Mouse (Mus musculus) neural tube, embryonic 15.5 days (tissue): ENCODE data around the gene Uqcr11. TPM values are rescaled to one million over a fixed set of nuclear protein-coding genes. Genes with fewer than 3 reads are reported as not detected.

ENCODE experiments used
- ATAC-seq: fragments of 200-750 bp; cut with Nextera tagmentation; 2 replicates; pipeline ENCODE4 v1.8.0; 2017; ENCODE audit warnings: mild to moderate bottlenecking, moderate TSS enrichment, moderate library complexity; ENCODE audit not compliant: low FRiP score
- H3K27ac ChIP-seq: fragments of 300-500 bp; sonication (generic); replicated peaks from 2 replicates; pipeline ENCODE4 v1.5.1; 2015; ENCODE audit warnings: mild to moderate bottlenecking, inconsistent platforms
- H3K27me3 ChIP-seq: fragments of 300-500 bp; sonication (generic); replicated peaks from 2 replicates; pipeline ENCODE4 v1.6.1; 2015; ENCODE audit warnings: inconsistent platforms
- H3K36me3 ChIP-seq: fragments of 300-500 bp; sonication (generic); 2 replicates; pipeline ENCODE4 v1.6.1; 2015; ENCODE audit warnings: inconsistent platforms
- H3K4me1 ChIP-seq: fragments of 300-500 bp; sonication (generic); 2 replicates; pipeline ENCODE4 v1.6.1; 2015; ENCODE audit warnings: inconsistent platforms
- H3K4me2 ChIP-seq: fragments of 300-500 bp; sonication (generic); 2 replicates; pipeline ENCODE4 v1.6.1; 2015; ENCODE audit warnings: inconsistent platforms, mild to moderate bottlenecking, moderate library complexity
- H3K4me3 ChIP-seq: fragments of 300-500 bp; sonication (generic); replicated peaks from 2 replicates; pipeline ENCODE4 v1.5.1; 2015; ENCODE audit warnings: mild to moderate bottlenecking, inconsistent platforms
- H3K9ac ChIP-seq: fragments of 300-500 bp; sonication (generic); replicated peaks from 2 replicates; pipeline ENCODE4 v1.6.1; 2015; ENCODE audit warnings: mild to moderate bottlenecking, inconsistent platforms
- H3K9me3 ChIP-seq: fragments of 300-500 bp; sonication (generic); replicated peaks from 2 replicates; pipeline ENCODE4 v1.6.1; 2016; ENCODE audit warnings: inconsistent platforms
- WGBS: fragments of 180-500 bp; shearing (Covaris S2); methylation state at CpG from one replicate; pipeline ENCODE4 v1.1.7; 2015; ENCODE audit warnings: mixed read lengths; 5-methylcytosine and 5-hydroxymethylcytosine counted together
- polyA plus RNA-seq: library from polyadenylated mRNA; unstranded; fragments of >200 nt; fragmentation: Nextera tagmentation; extraction: Ambion mirVana; gene quantifications from 2 replicates; pipeline ENCODE4 v1.2.1, GENCODE M21; 2015

Gene Uqcr11
- polyA plus RNA-seq, 1 experiment from 2014 or later: 790 TPM

DNA sequence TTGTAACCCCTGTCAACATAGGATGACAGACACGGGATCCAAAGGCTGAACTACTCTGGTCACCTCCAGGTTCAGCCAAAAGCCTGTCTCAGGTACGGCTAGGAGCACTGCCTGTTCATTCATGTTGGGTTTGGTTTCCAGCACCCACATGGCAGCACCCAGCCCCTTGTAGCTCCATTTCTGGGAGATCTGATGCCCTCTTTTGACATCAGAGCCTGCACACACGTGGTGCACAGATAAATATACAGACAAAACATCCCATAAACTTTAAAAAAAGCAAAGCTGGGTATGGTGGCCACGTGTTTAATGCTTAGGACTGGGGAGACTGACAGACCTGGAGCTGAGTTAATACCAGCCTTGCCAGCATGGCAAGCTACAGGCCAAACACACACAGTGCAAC lies 1.3 kb upstream of the Uqcr11 start:
- Histone ChIP-seq H3K9ac (peak overlapping the region; percentile 78), H3K9me3 (no peaks in the 10 kb centered on the region), H3K4me3 (0 out of 2 replicates have a peak overlapping the region, but pooled peaks have one; percentile 62), H3K36me3 (peaks cover 56% of the 10 kb centered on the region), H3K27ac (no peak overlapping the region), H3K27me3 (no peaks in the 10 kb centered on the region), H3K4me2 (no peak overlapping the region), H3K4me1 (peaks cover 26% of the 10 kb centered on the region)
- 52% methylated on average over 4 of the region's 4 CpGs for WGBS
- no peak for ATAC-seq

DNA sequence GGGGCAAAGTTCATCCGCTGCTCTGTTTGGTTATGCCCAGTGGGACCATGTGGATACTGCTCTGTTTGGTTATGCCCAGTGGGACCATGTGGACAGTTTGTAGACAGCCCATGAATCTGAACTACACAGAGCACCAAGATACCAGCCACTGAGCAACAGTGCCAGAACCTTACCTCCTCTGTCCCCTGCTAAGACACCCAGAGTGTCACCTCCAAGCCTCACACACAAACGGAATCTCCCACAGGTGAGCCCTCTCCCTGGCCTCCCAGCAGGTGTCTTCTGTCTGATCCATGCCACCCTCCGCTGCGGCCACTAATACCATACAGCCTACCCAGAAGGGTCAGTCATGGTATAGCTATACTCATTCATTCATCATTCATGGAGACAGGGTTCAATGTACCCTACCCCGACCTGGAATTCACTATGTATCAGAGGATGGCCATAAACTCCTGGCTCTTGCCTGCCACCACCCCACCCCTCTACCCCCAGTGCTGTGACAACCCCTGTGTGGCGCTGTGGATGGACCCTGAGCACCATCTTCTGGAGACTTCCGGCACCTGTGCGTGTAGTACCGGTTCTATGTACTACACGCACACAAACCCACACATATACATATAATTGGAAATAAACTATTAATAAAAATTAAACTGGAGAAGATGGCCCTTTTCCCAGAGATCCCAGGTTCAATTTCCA lies 1.0 kb downstream of the Uqcr11 start:
- Histone ChIP-seq H3K4me3 (peak overlapping the region; percentile 62), H3K9me3 (no peaks in the 10 kb centered on the region), H3K36me3 (peaks cover 51% of the 10 kb centered on the region), H3K9ac (peak overlapping the region; percentile 78), H3K4me2 (peak overlapping the region; percentile 95), H3K27me3 (no peaks in the 10 kb centered on the region), H3K27ac (peak overlapping the region; percentile 88), H3K4me1 (peaks cover 32% of the 10 kb centered on the region)
- ATAC-seq: no peak
- 56% methylated on average over 10 of the region's 10 CpGs for WGBS

DNA sequence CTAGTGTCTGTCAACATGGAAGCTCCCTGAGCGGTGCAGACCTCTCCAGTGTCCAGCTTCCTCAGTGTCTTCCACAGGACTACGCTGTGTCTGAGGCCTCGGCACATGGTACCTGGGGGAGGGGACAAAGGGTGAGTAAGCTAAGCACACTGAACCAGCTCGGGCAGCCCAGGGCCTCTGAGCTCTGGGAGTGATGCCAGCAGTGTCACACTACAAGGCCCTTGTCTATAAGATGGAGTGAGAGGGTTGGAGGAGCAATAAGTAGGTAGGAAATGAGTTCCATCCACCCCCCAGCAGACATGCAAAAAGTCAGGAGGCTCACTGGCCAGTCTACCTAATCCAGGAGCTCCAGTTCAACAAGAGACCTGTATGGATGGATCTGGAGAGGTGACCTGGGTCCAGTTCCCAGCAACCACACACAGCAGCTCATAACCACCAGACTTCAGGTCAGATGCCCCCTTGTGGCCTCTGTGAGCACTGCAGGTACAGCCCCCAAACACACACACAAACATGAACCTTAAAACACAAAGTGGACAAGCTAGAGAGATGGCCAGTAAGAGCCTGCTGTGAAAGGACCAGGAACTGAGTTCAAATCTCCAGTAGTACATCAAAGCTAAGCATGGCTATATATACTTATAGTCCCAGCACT lies 3.5 kb downstream of the Uqcr11 start:
- Histone ChIP-seq H3K4me1 (peaks cover 40% of the 10 kb centered on the region), H3K4me3 (no peak overlapping the region), H3K36me3 (peaks cover 33% of the 10 kb centered on the region), H3K4me2 (no peak overlapping the region), H3K9ac (no peak overlapping the region), H3K27ac (no peak overlapping the region), H3K27me3 (no peaks in the 10 kb centered on the region), H3K9me3 (no peaks in the 10 kb centered on the region)
- 97% methylated on average over 4 of the region's 4 CpGs for WGBS
- ATAC-seq: no peak

DNA sequence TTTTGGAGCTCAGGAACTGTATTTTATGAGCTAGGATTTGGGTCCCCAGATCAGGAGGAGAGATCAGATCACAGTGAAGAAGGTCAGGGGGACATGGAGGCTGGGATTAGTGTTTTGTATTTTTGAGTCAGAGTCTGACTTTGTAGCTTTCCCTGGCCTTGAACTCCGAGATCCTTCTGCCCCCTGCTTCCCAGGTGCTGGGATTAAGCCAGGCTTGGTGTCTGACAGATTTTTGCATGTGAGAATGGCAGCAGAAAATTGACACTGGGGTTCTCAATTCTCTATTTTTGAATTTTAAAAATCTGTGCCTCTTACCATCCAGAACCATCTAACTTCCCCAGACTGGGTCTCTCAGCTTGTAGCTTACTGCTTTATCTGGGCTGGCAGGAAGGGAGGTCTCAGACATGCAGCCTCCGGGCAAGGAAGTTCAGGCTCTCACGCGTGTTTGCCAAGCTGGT lies 5.9 kb downstream of the Uqcr11 start:
- Histone ChIP-seq H3K27me3 (no peaks in the 10 kb centered on the region), H3K4me1 (peaks cover 43% of the 10 kb centered on the region), H3K4me2 (peak overlapping the region; percentile 71), H3K27ac (peak overlapping the region; percentile 100), H3K9me3 (no peaks in the 10 kb centered on the region), H3K4me3 (no peak overlapping the region), H3K9ac (peak overlapping the region; percentile 53), H3K36me3 (peaks cover 33% of the 10 kb centered on the region)
- no peak for ATAC-seq
- 88% methylated on average over 4 of the region's 4 CpGs for whole genome bisulfite sequencing

DNA sequence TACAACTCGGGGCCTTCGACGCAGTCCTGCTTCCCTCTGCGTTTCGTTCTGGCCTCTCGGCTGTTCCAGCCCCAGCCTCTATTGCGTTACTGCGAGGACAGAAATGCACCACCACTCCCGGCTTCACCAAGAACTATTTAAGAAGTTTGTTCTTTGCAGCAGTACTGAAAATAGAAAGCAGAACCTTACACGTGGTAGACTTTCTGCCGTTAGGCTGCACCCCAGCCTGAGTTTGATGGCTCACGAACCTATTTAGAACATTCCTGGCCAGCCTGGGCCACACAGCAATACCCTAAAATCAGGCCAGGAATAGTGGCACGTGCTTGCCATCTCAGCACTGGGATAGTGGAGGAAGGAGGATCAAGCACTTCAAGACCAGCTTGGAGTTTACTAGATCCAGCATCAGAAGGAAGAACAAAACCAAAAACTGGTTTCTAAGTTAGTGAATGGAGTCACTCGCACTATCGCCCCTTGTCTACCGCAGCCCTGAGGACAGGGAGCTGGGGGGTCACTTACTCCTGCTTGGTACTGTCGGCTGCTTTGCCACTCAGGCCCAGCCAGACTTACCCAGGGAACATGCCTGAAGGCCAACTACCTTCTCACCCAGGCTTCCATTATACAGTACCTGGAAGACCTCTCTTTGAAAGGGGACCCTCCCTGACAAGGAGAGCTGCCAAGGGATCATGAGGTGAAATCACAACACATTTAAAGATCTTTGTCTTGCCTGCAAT lies 6.5 kb downstream of the Uqcr11 start:
- 14% methylated on average over 17 of the region's 17 CpGs for WGBS
- Histone ChIP-seq H3K36me3 (peaks cover 38% of the 10 kb centered on the region), H3K9ac (peak overlapping the region; percentile 53), H3K4me2 (peak overlapping the region; percentile 71), H3K4me1 (peaks cover 37% of the 10 kb centered on the region), H3K4me3 (peak overlapping the region; percentile 70), H3K27me3 (no peaks in the 10 kb centered on the region), H3K9me3 (no peaks in the 10 kb centered on the region), H3K27ac (peak overlapping the region; percentile 100)
- no peak for ATAC-seq

DNA sequence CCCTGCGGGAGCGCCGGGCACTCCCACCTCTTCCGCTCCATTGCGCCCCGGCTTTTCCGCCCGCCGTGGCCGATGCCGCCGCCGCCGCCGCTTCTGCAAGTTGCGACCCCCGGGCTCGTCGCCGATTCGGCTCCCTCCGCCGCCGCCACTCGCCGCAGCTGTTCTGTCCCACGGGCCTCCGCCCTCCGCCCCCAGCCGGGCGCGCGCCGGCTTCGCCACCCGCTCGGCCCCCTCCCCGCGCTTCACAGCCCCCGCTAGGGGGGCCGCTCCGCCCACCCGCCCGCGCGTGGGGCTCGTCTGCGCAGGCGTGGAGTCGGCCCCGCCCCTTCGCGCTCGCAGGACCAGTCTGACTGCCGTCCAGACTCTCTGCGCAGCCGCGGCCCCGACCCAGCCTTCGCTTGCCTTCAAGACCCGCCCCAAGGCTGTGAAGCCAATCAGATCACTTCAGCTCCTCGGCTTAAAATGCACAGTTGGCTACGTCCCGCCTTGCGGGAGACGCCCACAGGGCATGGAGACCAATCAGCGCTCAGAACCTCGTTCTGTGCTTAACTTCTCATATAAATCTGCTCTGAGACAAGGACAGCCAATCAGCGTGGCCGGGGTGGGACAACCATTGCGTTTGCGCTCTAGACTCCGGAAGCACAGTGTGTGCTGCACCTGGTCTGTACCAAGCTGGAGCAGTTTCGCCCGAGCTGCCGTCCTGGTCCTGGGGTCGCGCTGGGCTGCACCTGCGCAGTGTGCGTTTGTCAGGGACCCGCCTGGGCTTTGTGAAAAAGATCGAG lies 7.2 kb downstream of the Uqcr11 start, which contains the start of gene Mbd3:
TSS of gene Mbd3 (minus strand) at position 360 of the 782 bp plus-strand sequence.
- Histone ChIP-seq H3K4me3 (peak within 1 kb of the TSS; percentile 70), H3K9me3 (no peaks in the 10 kb centered on the region), H3K4me2 (peak within 1 kb of the TSS; percentile 71), H3K4me1 (peaks cover 30% of the 10 kb centered on the region), H3K27me3 (no peaks in the 10 kb centered on the region), H3K9ac (peak within 1 kb of the TSS; percentile 91), H3K27ac (peak within 1 kb of the TSS; percentile 100), H3K36me3 (peaks cover 45% of the 10 kb centered on the region)
- under 1% methylated on average over 77 of the region's 82 CpGs for WGBS
- ATAC-seq: peak; percentile 95

DNA sequence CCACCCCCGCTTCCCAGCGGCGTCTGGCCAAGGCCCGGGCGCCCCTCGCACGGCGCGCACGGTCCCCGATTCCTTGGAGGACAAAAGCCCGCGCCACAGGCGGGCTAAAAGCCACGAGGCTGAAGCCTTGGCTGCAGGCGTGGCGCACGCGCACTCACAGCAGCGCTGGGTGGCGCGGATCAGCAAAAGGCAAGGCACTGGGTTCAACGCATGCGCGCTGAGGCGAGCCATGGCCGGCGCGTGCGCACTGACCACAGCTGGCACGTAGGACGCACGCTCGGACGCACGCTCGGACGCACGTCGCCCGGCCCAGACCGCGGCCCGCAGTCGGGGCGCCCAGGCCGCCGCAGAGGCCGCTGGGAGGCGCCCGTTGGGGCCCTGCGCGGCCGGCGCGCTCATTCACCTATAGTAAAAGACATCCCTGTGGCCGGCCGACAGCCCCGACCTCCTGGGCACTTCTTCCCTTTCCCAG lies 7.9 kb downstream of the Uqcr11 start:
- H3K4me1 ChIP-seq: peaks cover 30% of the 10 kb centered on the region
- H3K36me3 ChIP-seq: peaks cover 45% of the 10 kb centered on the region
- peak overlapping the region; percentile 91 for H3K9ac ChIP-seq
- no peaks in the 10 kb centered on the region for H3K27me3 ChIP-seq
- peak overlapping the region; percentile 70 for H3K4me3 ChIP-seq
- H3K4me2 ChIP-seq: peak overlapping the region; percentile 71
- peak overlapping the region; percentile 100 for H3K27ac ChIP-seq
- no peaks in the 10 kb centered on the region for H3K9me3 ChIP-seq
- peak; percentile 88 for ATAC-seq
- under 1% methylated on average over 58 of the region's 59 CpGs for WGBS

DNA sequence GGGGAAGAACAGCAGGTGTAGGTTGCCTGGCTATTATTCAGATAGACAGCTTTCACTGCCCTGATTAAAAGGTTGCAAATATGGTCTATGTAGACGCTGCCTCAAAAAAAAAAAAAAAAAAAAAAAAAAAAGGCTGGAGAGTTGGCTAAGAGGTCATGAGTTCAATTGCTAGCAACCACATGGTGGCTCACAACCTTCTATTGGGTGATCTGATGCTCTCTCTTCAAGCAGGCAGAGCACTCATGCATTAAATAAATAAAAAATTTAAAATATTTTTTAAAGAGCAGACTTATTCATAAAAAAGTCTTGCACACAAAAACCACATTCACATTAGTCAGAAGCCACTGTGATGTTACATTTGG lies 8.5 kb downstream of the Uqcr11 start:
- ATAC-seq: no peak
- no peaks in the 10 kb centered on the region for H3K9me3 ChIP-seq
- 0% methylated on average over 1 of the region's 1 CpGs for WGBS

DNA sequence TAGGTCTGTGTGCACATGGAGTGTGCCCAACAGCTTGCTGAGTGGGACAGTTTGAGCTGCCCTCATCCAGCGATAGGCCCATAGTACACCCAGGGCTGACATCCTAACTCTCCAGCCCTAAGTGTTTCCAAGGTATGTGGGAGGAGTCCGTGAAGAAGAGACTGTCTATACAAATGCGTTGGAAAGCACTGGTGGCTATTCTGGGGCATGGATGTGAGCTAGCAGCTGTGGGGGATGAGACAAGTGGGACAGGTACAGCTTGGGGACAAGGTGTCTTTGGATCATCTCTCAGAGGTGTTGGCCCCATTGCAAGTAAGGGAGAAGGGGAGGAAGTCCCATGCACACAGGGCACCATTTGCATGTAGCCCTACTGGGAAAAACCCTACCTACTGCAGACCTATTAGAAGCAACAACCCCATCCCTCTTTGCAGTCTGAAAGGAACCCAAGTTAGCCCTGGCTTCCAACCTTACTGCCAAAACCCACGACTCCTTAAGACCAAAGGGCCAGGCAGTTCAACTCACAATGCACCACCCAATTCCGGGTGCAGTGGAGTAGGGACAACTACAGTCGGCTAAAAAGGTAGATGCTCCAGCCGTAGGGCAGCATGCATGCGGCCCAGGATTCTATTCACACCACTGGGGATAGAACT lies 9.0 kb downstream of the Uqcr11 start:
- WGBS: 40% methylated on average over 8 of the region's 8 CpGs
- ATAC-seq: no peak

More for the DNA sequence above, 8.5 kb downstream of the Uqcr11 start:
- Histone ChIP-seq H3K4me3 (peak overlapping the region; percentile 70), H3K36me3 (peaks cover 45% of the 10 kb centered on the region), H3K9ac (peak overlapping the region; percentile 91), H3K4me1 (peaks cover 30% of the 10 kb centered on the region), H3K4me2 (peak overlapping the region; percentile 71), H3K27me3 (no peaks in the 10 kb centered on the region), H3K27ac (peak overlapping the region; percentile 100)

DNA sequence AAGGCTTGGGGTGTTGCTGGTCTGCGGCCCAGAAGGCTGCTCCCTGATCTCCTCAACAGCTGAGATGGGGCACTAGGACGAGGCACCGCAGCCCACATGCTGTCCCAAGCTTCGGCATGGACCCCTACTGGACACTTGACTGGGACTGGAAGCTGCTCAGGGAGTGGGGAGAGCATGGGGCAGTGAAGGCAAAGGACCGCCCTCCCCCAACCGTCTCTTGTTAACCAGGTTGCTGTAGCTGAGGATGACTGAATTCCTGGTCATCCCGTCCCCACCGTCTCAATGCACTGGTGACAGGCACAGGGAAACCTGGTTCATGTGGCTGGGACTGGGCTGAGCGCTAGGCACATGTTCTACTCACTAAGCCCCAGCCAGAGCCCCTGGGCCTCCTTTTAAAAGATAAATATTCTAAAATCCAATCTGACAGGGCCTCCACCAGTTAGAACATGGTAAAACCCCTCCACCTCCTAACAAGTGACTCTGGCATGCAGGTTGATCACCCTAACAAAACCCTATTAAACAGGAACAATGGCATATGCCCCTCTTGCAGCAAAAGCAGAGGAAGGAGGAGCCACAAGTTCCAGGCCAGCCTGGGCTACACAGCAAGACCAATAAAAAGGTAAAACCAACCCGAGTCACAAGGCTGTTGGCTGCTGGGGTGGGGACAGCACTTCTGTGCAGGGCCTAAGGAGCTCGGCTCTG lies 9.7 kb downstream of the Uqcr11 start:
- H3K4me3 ChIP-seq: peak overlapping the region; percentile 70
- peak overlapping the region; percentile 91 for H3K9ac ChIP-seq
- no peak for ATAC-seq
- H3K4me1 ChIP-seq: peaks cover 30% of the 10 kb centered on the region
- H3K27ac ChIP-seq: peak overlapping the region; percentile 100; the same call in 1 of the 2 replicates
- peaks cover 46% of the 10 kb centered on the region for H3K36me3 ChIP-seq
- H3K9me3 ChIP-seq: no peaks in the 10 kb centered on the region
- H3K4me2 ChIP-seq: peak overlapping the region; percentile 71
- no peaks in the 10 kb centered on the region for H3K27me3 ChIP-seq
- WGBS: 89% methylated on average over 11 of the region's 11 CpGs

More for the DNA sequence above, 9.0 kb downstream of the Uqcr11 start:
- peak overlapping the region; percentile 100 for H3K27ac ChIP-seq
- H3K27me3 ChIP-seq: no peaks in the 10 kb centered on the region
- H3K4me3 ChIP-seq: peak overlapping the region; percentile 70
- H3K9me3 ChIP-seq: no peaks in the 10 kb centered on the region
- peak overlapping the region; percentile 71 for H3K4me2 ChIP-seq
- H3K4me1 ChIP-seq: peaks cover 30% of the 10 kb centered on the region
- H3K9ac ChIP-seq: peak overlapping the region; percentile 91
- peaks cover 45% of the 10 kb centered on the region for H3K36me3 ChIP-seq
